Mouse (Mus musculus): ENCODE data around the gene Tpst1. TPM values are rescaled to one million over a fixed set of nuclear protein-coding genes. Genes with fewer than 3 reads are reported as not detected.

Gene Tpst1
- polyA plus RNA-seq, 1 experiment: 22.3 TPM

DNA sequence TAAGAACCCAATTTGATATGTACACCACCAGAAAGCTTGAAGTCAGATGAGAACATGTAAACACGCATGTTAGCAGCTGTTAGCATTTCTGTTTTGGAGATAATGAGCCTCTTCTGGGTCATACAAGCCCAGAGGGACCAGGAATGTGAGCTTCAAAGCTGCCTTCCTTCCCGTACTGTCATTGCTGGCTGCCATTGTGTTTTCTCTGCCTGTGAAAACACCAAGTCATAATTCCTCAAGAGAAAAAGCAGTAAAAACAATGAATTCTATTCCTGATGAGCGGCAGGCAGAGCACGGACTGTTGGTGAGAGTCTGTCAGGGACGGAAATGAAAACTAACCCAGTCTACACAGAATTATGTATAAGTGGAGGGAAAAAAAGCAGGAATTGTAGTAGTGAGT, 51.1 kb downstream of the Tpst1 start:
- H3K79me2 ChIP-seq (ENCODE audit: control insufficient read depth, insufficient read depth): peaks cover 13% of the 10 kb centered on the region
- H3K27me3 ChIP-seq (ENCODE audit: control insufficient read depth, insufficient read depth, insufficient read length): no peaks in the 10 kb centered on the region
- H3K4me3 ChIP-seq (ENCODE audit: insufficient read depth, poor library complexity, severe bottlenecking): no peak overlapping the region
- no peak overlapping the region for H3ac ChIP-seq (ENCODE audit: control insufficient read depth, insufficient read length, low read depth)
- H3K79me3 ChIP-seq (ENCODE audit: low read depth): no peaks in the 10 kb centered on the region
- H3K36me3 ChIP-seq (ENCODE audit: control insufficient read depth, insufficient read depth): no peaks in the 10 kb centered on the region
- TF ChIP-seq MAX (IDR thresholded peaks at IDR 0.05) (no peak), FOSL1 (IDR thresholded peaks at IDR 0.05; ENCODE audit: insufficient read depth, low read length, poor library complexity, severe bottlenecking) (no peak), USF1 (IDR thresholded peaks at IDR 0.05; ENCODE audit: low read depth) (no peak), MYOG (IDR thresholded peaks at IDR 0.05; ENCODE audit: control insufficient read depth, extremely low read depth, insufficient read length) (no peak)

DNA sequence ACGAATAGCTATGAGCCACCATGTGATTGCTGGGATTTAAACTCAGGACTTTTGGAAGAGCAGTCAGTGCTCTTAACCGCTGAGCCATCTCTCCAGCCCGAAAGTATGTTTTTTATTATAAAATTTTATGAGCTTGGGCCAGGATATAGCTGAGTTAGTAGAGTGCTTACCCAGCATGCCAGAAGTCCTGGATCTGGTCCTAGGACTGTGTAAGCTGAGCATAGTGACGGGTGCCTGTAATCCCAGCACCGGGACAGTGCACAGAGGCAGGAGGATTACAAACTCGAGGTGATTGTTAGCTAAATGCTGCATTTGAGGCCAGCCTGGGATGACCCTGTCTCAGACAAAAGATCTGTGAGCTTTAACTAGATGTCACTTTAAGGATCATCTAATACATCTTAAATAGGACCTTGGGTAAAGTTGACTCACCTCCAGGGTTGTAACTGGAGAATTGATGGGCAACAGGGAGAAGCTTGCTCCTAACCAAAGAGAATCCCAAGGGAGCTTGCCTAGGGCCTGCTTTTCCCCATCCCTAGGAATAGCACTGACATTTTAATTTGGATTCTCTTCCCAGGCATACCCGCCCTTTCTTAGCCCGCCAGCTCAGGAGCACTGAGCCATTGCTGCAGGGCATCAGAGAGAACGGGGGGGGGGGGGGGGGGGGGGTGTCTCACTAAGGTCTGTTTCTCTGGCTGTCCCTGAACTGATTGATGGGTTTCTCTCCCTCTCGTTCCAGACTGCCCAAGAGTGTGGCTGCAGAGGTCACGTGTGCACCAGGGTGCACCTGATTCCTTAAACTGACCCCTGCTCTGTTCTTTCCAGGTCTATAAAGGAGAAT, 55.8 kb downstream of the Tpst1 start:
- no peaks in the 10 kb centered on the region for H3K79me2 ChIP-seq (ENCODE audit: control insufficient read depth, insufficient read depth)

DNA sequence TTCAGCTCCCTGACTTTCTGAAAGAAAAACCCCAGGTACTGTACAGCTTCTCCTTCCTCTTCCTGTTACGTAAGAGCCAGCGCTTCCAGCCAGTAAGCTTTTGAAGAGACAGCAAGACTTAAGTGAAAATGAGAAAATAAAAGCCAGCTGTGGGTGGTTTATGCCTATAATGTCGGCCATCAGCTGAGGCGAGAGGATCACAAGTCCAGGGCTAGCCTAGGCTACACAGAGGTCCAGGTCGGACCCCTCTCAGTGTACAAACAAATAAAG, 56.3 kb downstream of the Tpst1 start:
- H3K79me2 ChIP-seq (ENCODE audit: control insufficient read depth, insufficient read depth): no peaks in the 10 kb centered on the region
- H3K36me3 ChIP-seq (ENCODE audit: control insufficient read depth, insufficient read depth): no peaks in the 10 kb centered on the region
- TF ChIP-seq CEBPB (IDR thresholded peaks at IDR 0.05; ENCODE audit: low read depth) (no peak), CTCF (IDR thresholded peaks at IDR 0.05; ENCODE audit: control insufficient read depth, insufficient read depth, insufficient read length) (no peak), MYOG (IDR thresholded peaks at IDR 0.05; ENCODE audit: control insufficient read depth, extremely low read depth, insufficient read length) (no peak), FOSL1 (IDR thresholded peaks at IDR 0.05; ENCODE audit: insufficient read depth, low read length, poor library complexity, severe bottlenecking) (no peak), USF1 (IDR thresholded peaks at IDR 0.05; ENCODE audit: low read depth) (no peak), MYOD1 (IDR thresholded peaks at IDR 0.05; ENCODE audit: control insufficient read depth, insufficient read length, low read depth) (no peak), MAX (IDR thresholded peaks at IDR 0.05) (no peak)
- no peaks in the 10 kb centered on the region for H3K27me3 ChIP-seq (ENCODE audit: control insufficient read depth, insufficient read depth, insufficient read length)
- no peak overlapping the region for H3ac ChIP-seq (ENCODE audit: control insufficient read depth, insufficient read length, low read depth)
- H3K4me3 ChIP-seq (ENCODE audit: insufficient read depth, poor library complexity, severe bottlenecking): no peak overlapping the region
- no peaks in the 10 kb centered on the region for H3K79me3 ChIP-seq (ENCODE audit: low read depth)

More for the DNA sequence above, 55.8 kb downstream of the Tpst1 start:
- Histone ChIP-seq H3K79me3 (ENCODE audit: low read depth) (no peaks in the 10 kb centered on the region), H3K4me3 (ENCODE audit: insufficient read depth, poor library complexity, severe bottlenecking) (no peak overlapping the region), H3K27me3 (ENCODE audit: control insufficient read depth, insufficient read depth, insufficient read length) (no peaks in the 10 kb centered on the region), H3K36me3 (ENCODE audit: control insufficient read depth, insufficient read depth) (no peaks in the 10 kb centered on the region), H3ac (ENCODE audit: control insufficient read depth, insufficient read length, low read depth) (peak overlapping the region; percentile 40)
- TF ChIP-seq FOSL1 (IDR thresholded peaks at IDR 0.05; ENCODE audit: insufficient read depth, low read length, poor library complexity, severe bottlenecking): no peak
- TF ChIP-seq USF1 (IDR thresholded peaks at IDR 0.05; ENCODE audit: low read depth): no peak
- no peak for TF ChIP-seq CTCF (IDR thresholded peaks at IDR 0.05; ENCODE audit: control insufficient read depth, insufficient read depth, insufficient read length)
- TF ChIP-seq CEBPB (IDR thresholded peaks at IDR 0.05; ENCODE audit: low read depth): no peak
- no peak for TF ChIP-seq MAX (IDR thresholded peaks at IDR 0.05)
- no peak for TF ChIP-seq MYOD1 (IDR thresholded peaks at IDR 0.05; ENCODE audit: control insufficient read depth, insufficient read length, low read depth)
- no peak for TF ChIP-seq MYOG (IDR thresholded peaks at IDR 0.05; ENCODE audit: control insufficient read depth, extremely low read depth, insufficient read length)

DNA sequence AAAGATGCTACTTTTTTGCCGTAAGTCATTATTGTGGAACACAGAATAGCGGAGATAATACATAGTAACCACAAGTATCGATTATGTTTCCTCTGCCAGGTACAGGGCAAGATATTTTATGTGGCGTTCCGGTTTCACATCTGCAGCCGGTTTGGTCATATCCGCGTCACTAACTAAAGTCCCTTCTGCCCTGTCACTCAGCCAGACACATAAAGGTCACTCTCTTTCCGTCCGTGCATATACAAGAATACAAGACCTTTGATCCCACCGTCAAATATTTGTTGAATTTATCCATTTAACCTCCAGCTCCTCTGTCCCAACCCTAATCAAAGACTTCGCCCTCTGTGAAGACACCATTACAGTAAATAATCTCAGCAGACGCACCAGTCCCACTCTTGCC, 63.5 kb downstream of the Tpst1 start:
- TF ChIP-seq MYOD1 (IDR thresholded peaks at IDR 0.05; ENCODE audit: control insufficient read depth, insufficient read length, low read depth): no peak
- no peak for TF ChIP-seq CTCF (IDR thresholded peaks at IDR 0.05; ENCODE audit: control insufficient read depth, insufficient read depth, insufficient read length)
- no peak for TF ChIP-seq MYOG (IDR thresholded peaks at IDR 0.05; ENCODE audit: control insufficient read depth, extremely low read depth, insufficient read length)
- TF ChIP-seq MAX (IDR thresholded peaks at IDR 0.05): no peak
- no peak for TF ChIP-seq USF1 (IDR thresholded peaks at IDR 0.05; ENCODE audit: low read depth)
- TF ChIP-seq CEBPB (IDR thresholded peaks at IDR 0.05; ENCODE audit: low read depth): no peak
- no peak for TF ChIP-seq FOSL1 (IDR thresholded peaks at IDR 0.05; ENCODE audit: insufficient read depth, low read length, poor library complexity, severe bottlenecking)
- no peak overlapping the region for H3ac ChIP-seq (ENCODE audit: control insufficient read depth, insufficient read length, low read depth)

DNA sequence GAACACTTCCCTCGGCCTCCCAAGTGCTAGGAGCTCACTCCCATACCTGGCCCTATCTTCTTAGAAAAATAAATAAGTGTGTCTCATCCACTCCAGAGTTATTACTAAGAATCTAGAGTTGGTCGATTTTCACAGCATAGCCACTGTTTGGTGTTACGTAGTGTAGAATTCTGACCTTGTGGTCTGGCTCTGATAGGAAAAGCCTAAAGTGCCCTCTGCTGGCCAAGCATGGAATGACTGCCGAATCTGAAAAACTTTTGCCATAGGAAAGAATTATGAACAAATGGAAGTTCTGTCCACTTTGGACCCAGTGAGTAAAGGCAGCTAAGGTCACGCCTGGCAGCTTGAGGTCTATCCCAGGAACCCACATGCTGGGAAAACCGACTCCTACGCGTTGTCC, 66.3 kb downstream of the Tpst1 start:
- TF ChIP-seq MYOG (IDR thresholded peaks at IDR 0.05; ENCODE audit: control insufficient read depth, extremely low read depth, insufficient read length) (no peak), CTCF (IDR thresholded peaks at IDR 0.05; ENCODE audit: control insufficient read depth, insufficient read depth, insufficient read length) (peak; percentile 40), USF1 (IDR thresholded peaks at IDR 0.05; ENCODE audit: low read depth) (no peak)
- Histone ChIP-seq H3K79me3 (ENCODE audit: low read depth) (no peaks in the 10 kb centered on the region), H3K79me2 (ENCODE audit: control insufficient read depth, insufficient read depth) (no peaks in the 10 kb centered on the region), H3ac (ENCODE audit: control insufficient read depth, insufficient read length, low read depth) (no peak overlapping the region), H3K4me3 (ENCODE audit: insufficient read depth, poor library complexity, severe bottlenecking) (no peak overlapping the region), H3K27me3 (ENCODE audit: control insufficient read depth, insufficient read depth, insufficient read length) (no peaks in the 10 kb centered on the region), H3K36me3 (ENCODE audit: control insufficient read depth, insufficient read depth) (no peaks in the 10 kb centered on the region)

More for the DNA sequence above, 63.5 kb downstream of the Tpst1 start:
- H3K79me2 ChIP-seq (ENCODE audit: control insufficient read depth, insufficient read depth): no peaks in the 10 kb centered on the region
- no peaks in the 10 kb centered on the region for H3K27me3 ChIP-seq (ENCODE audit: control insufficient read depth, insufficient read depth, insufficient read length)
- H3K79me3 ChIP-seq (ENCODE audit: low read depth): no peaks in the 10 kb centered on the region
- no peaks in the 10 kb centered on the region for H3K36me3 ChIP-seq (ENCODE audit: control insufficient read depth, insufficient read depth)
- H3K4me3 ChIP-seq (ENCODE audit: insufficient read depth, poor library complexity, severe bottlenecking): no peak overlapping the region

DNA sequence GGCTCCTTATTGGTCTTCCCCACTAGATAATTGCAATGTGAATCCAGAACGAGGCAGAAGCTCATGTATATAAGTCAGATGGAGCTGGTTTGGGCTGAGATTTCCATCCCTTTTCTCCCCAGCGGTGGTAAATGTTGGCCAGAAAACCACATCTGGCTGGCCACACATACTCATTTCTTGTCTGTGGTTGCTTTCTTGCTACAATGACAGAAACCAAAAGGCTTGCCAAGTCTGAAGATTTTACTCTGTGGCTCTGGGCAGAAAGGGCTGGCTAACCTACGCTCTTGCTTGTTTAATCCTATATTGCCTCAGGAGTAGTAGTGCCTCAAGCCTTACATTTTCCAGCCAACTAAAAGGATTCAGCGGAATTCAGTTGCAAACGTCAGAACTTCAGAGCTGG, 68.0 kb downstream of the Tpst1 start:
- TF ChIP-seq MYOD1 (IDR thresholded peaks at IDR 0.05; ENCODE audit: control insufficient read depth, insufficient read length, low read depth) (no peak), USF1 (IDR thresholded peaks at IDR 0.05; ENCODE audit: low read depth) (no peak), MYOG (IDR thresholded peaks at IDR 0.05; ENCODE audit: control insufficient read depth, extremely low read depth, insufficient read length) (no peak), CEBPB (IDR thresholded peaks at IDR 0.05; ENCODE audit: low read depth) (no peak), FOSL1 (IDR thresholded peaks at IDR 0.05; ENCODE audit: insufficient read depth, low read length, poor library complexity, severe bottlenecking) (no peak), CTCF (IDR thresholded peaks at IDR 0.05; ENCODE audit: control insufficient read depth, insufficient read depth, insufficient read length) (no peak), MAX (IDR thresholded peaks at IDR 0.05) (no peak)

More for the DNA sequence above, 68.0 kb downstream of the Tpst1 start:
- H3ac ChIP-seq (ENCODE audit: control insufficient read depth, insufficient read length, low read depth): no peak overlapping the region
- no peaks in the 10 kb centered on the region for H3K36me3 ChIP-seq (ENCODE audit: control insufficient read depth, insufficient read depth)
- H3K4me3 ChIP-seq (ENCODE audit: insufficient read depth, poor library complexity, severe bottlenecking): no peak overlapping the region
- H3K27me3 ChIP-seq (ENCODE audit: control insufficient read depth, insufficient read depth, insufficient read length): no peaks in the 10 kb centered on the region
- no peaks in the 10 kb centered on the region for H3K79me2 ChIP-seq (ENCODE audit: control insufficient read depth, insufficient read depth)
- no peaks in the 10 kb centered on the region for H3K79me3 ChIP-seq (ENCODE audit: low read depth)
